Mouse (Mus musculus): ENCODE results near the gene Efcc1. TPM values are rescaled to one million over a fixed set of nuclear protein-coding genes. Genes with fewer than 3 reads are reported as not detected.

Gene Efcc1
- polyA plus RNA-seq (2015; fragmentation: Nextera tagmentation; extraction: Ambion mirVana): 2.2 TPM in 2 replicates

DNA sequence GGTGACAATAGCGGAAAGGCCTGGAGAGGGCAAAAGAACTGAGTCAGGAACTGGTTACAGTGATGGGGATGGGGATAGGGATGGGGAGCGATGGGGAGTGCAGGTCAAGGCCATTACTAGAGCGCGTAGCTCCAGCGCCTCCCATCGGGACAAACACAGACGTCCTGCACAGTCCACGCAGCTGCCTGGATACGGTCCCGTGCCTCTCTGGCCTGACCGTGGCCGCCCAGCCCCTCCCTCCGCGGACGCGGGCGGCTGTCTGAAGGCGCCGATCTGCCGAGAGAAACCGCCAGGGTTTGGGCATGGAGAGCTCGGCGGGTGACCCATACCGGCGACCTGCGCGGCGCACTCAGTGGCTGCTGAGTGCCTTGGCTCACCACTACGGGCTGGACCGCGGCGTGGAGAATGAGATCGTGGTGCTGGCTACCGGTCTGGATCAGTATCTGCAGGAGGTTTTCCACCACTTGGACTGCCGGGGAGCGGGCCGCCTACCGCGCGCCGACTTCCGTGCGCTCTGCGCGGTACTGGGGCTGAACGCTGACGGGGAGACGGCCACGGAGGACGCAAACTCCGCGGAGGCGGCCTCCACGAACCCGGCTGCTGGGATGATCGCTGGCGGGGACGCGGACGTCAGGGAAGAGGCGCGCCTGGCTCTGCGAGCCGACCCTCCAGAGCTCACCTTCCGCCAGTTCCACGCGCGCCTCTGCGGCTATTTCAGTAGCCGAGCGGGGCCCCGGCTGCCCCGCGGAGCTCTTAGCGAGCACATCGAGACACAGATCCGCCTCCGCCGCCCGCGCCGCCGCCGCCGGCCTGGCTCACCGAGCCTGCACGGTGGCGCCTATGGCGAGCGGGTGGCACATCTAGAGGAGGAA lies at the start of gene Efcc1:
TSS of gene Efcc1 (plus strand) at position 279 of the 872 bp plus-strand sequence.
- H3K27me3 ChIP-seq: peaks cover 69% of the 10 kb centered on the region
- peak; percentile 78; the same call in 1 of the 2 replicates for ATAC-seq (ENCODE audit: insufficient number of reproducible peaks, low FRiP score, low TSS enrichment, low read depth)
- peak within 1 kb of the TSS; percentile 57 for H3K4me3 ChIP-seq (replicated peaks)
- H3K27ac ChIP-seq (replicated peaks): no peak within 1 kb of the TSS
- H3K4me1 ChIP-seq: peaks cover 41% of the 10 kb centered on the region
- H3K9ac ChIP-seq: peak within 1 kb of the TSS; percentile 33
- H3K4me2 ChIP-seq (replicated peaks): peak within 1 kb of the TSS; percentile 93
- H3K36me3 ChIP-seq: no peaks in the 10 kb centered on the region
- under 1% methylated on average over 90 of the region's 90 CpGs for WGBS
- no peaks in the 10 kb centered on the region for H3K9me3 ChIP-seq (replicated peaks)

- no peaks in the 10 kb centered on the region for H3K27me3 ChIP-seq
- no peak overlapping the region for H3K27ac ChIP-seq (replicated peaks)
- H3K9me3 ChIP-seq (replicated peaks): no peaks in the 10 kb centered on the region
- ATAC-seq (ENCODE audit: insufficient number of reproducible peaks, low FRiP score, low TSS enrichment, low read depth): no peak
- H3K9ac ChIP-seq: no peak overlapping the region
- no peaks in the 10 kb centered on the region for H3K4me1 ChIP-seq
- H3K36me3 ChIP-seq: no peaks in the 10 kb centered on the region
- H3K4me3 ChIP-seq (replicated peaks): no peak overlapping the region
- 82% methylated on average over 3 of the region's 3 CpGs for WGBS
- no peak overlapping the region for H3K4me2 ChIP-seq (replicated peaks)
These were observed 34.7 kb upstream of the Efcc1 start for GRCm38 (mm10) chr6:87695947-87696346.

- no peak for ATAC-seq (ENCODE audit: insufficient number of reproducible peaks, low FRiP score, low TSS enrichment, low read depth)
- Histone ChIP-seq H3K27me3 (no peaks in the 10 kb centered on the region), H3K36me3 (no peaks in the 10 kb centered on the region), H3K27ac (replicated peaks) (no peak overlapping the region), H3K4me3 (replicated peaks) (no peak overlapping the region), H3K9me3 (replicated peaks) (no peaks in the 10 kb centered on the region), H3K9ac (no peak overlapping the region), H3K4me2 (replicated peaks) (no peak overlapping the region), H3K4me1 (no peaks in the 10 kb centered on the region)
- WGBS: 84% methylated on average over 4 of the region's 4 CpGs
These were observed 34.1 kb upstream of the Efcc1 start for GRCm38 (mm10) chr6:87696544-87696943.

- WGBS: 42% methylated on average over 3 of the region's 3 CpGs
- no peak overlapping the region for H3K4me3 ChIP-seq (replicated peaks)
- no peaks in the 10 kb centered on the region for H3K9me3 ChIP-seq (replicated peaks)
- ATAC-seq (ENCODE audit: insufficient number of reproducible peaks, low FRiP score, low TSS enrichment, low read depth): no peak
- no peaks in the 10 kb centered on the region for H3K4me1 ChIP-seq
- no peak overlapping the region for H3K27ac ChIP-seq (replicated peaks)
- no peak overlapping the region for H3K4me2 ChIP-seq (replicated peaks)
- H3K36me3 ChIP-seq: no peaks in the 10 kb centered on the region
- H3K9ac ChIP-seq: no peak overlapping the region
- H3K27me3 ChIP-seq: 0 out of 2 replicates have a peak, but pooled peaks cover 4% of the 10 kb centered on the region
These were observed 24.4 kb upstream of the Efcc1 start for GRCm38 (mm10) chr6:87706246-87706645.

GRCm38 (mm10) chr6:87712311-87712710 lies 18.4 kb upstream of the Efcc1 start:
- H3K4me3 ChIP-seq (replicated peaks): no peak overlapping the region
- H3K27ac ChIP-seq (replicated peaks): no peak overlapping the region
- no peaks in the 10 kb centered on the region for H3K9me3 ChIP-seq (replicated peaks)
- no peaks in the 10 kb centered on the region for H3K4me1 ChIP-seq
- WGBS: 80% methylated on average over 4 of the region's 4 CpGs
- H3K27me3 ChIP-seq: 0 out of 2 replicates have a peak, but pooled peaks cover 4% of the 10 kb centered on the region
- no peak overlapping the region for H3K9ac ChIP-seq
- no peak overlapping the region for H3K4me2 ChIP-seq (replicated peaks)
- ATAC-seq (ENCODE audit: insufficient number of reproducible peaks, low FRiP score, low TSS enrichment, low read depth): no peak
- H3K36me3 ChIP-seq: no peaks in the 10 kb centered on the region

- no peaks in the 10 kb centered on the region for H3K9me3 ChIP-seq (replicated peaks)
- no peak overlapping the region for H3K9ac ChIP-seq
- H3K4me2 ChIP-seq (replicated peaks): no peak overlapping the region
- H3K27ac ChIP-seq (replicated peaks): no peak overlapping the region
- H3K4me1 ChIP-seq: no peaks in the 10 kb centered on the region
- H3K36me3 ChIP-seq: no peaks in the 10 kb centered on the region
- H3K27me3 ChIP-seq: 0 out of 2 replicates have a peak, but pooled peaks cover 2% of the 10 kb centered on the region
- ATAC-seq (ENCODE audit: insufficient number of reproducible peaks, low FRiP score, low TSS enrichment, low read depth): no peak
- WGBS: 75% methylated on average over 4 of the region's 4 CpGs
- H3K4me3 ChIP-seq (replicated peaks): no peak overlapping the region
These were observed 16.6 kb upstream of the Efcc1 start for GRCm38 (mm10) chr6:87714091-87714490.

DNA sequence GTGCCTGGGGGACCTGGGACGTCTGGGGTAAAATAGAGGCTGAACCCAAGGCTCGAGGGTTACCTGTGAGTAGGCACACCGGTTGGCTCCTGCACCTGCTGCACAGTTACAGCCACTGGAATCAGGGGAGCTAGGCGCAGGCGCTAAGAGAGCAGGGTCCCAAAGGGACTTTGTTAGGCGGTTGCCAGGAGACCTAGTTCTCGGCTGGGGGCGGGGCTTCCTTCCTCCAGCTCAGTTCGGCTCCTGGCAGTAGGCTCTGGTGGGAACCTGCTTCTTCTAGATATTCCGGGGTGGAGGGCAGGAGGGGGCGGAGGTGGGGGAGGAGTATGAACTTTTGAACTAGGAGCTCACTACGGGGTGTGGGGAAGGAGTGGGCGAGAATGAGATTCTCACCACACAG lies 8.0 kb upstream of the Efcc1 start:
- Histone ChIP-seq H3K4me2 (replicated peaks) (no peak overlapping the region), H3K27me3 (0 out of 2 replicates have a peak, but pooled peaks cover 4% of the 10 kb centered on the region), H3K4me3 (replicated peaks) (no peak overlapping the region), H3K9me3 (replicated peaks) (no peaks in the 10 kb centered on the region), H3K27ac (replicated peaks) (no peak overlapping the region), H3K9ac (no peak overlapping the region), H3K36me3 (no peaks in the 10 kb centered on the region), H3K4me1 (peaks cover 5% of the 10 kb centered on the region; the same call in 1 of the 2 replicates)
- WGBS: 8% methylated on average over 13 of the region's 13 CpGs
- ATAC-seq (ENCODE audit: insufficient number of reproducible peaks, low FRiP score, low TSS enrichment, low read depth): peak; percentile 51; the same call in 1 of the 2 replicates

GRCm38 (mm10) chr6:87725267-87725912 lies 5.3 kb upstream of the Efcc1 start:
- Histone ChIP-seq H3K27ac (replicated peaks) (no peak overlapping the region), H3K4me1 (peaks cover 10% of the 10 kb centered on the region), H3K9me3 (replicated peaks) (no peaks in the 10 kb centered on the region), H3K9ac (no peak overlapping the region), H3K27me3 (peaks cover 27% of the 10 kb centered on the region), H3K36me3 (no peaks in the 10 kb centered on the region), H3K4me3 (replicated peaks) (no peak overlapping the region), H3K4me2 (replicated peaks) (no peak overlapping the region)
- ATAC-seq (ENCODE audit: insufficient number of reproducible peaks, low FRiP score, low TSS enrichment, low read depth): no peak
- WGBS: 64% methylated on average over 7 of the region's 7 CpGs

GRCm38 (mm10) chr6:87728102-87728501 lies 2.6 kb upstream of the Efcc1 start:
- H3K4me1 ChIP-seq: peaks cover 31% of the 10 kb centered on the region
- no peak overlapping the region for H3K27ac ChIP-seq (replicated peaks)
- WGBS: 62% methylated on average over 3 of the region's 3 CpGs
- H3K9ac ChIP-seq: no peak overlapping the region
- H3K4me2 ChIP-seq (replicated peaks): no peak overlapping the region
- H3K27me3 ChIP-seq: peaks cover 55% of the 10 kb centered on the region
- H3K9me3 ChIP-seq (replicated peaks): no peaks in the 10 kb centered on the region
- H3K4me3 ChIP-seq (replicated peaks): no peak overlapping the region
- H3K36me3 ChIP-seq: no peaks in the 10 kb centered on the region
- no peak for ATAC-seq (ENCODE audit: insufficient number of reproducible peaks, low FRiP score, low TSS enrichment, low read depth)

DNA sequence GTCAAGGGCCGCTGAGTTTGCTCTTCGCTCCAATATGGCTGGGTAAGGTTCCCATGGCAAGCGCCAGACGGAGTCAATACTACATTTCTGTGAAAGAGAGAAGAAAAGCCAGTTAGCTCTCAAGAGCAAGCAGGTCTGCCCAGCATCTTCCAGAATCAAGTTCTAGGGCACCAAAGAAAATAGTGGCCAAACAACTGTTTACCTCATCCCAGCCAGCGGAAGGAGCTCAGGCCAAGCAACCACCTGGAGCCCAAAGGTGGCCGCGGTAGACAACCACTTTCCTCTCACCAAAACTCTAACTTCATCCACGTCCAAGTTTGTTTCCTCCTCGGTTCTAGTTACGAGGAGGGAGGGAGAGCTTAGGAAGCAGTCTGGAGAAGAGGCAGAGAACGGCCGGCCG lies 528 bp upstream of the Efcc1 start:
- Histone ChIP-seq H3K27me3 (peaks cover 69% of the 10 kb centered on the region), H3K36me3 (no peaks in the 10 kb centered on the region), H3K4me1 (peaks cover 41% of the 10 kb centered on the region), H3K4me2 (replicated peaks) (peak overlapping the region; percentile 93), H3K9ac (no peak overlapping the region), H3K9me3 (replicated peaks) (no peaks in the 10 kb centered on the region), H3K4me3 (replicated peaks) (peak overlapping the region; percentile 57), H3K27ac (replicated peaks) (no peak overlapping the region)
- ATAC-seq (ENCODE audit: insufficient number of reproducible peaks, low FRiP score, low TSS enrichment, low read depth): no peak
- 14% methylated on average over 13 of the region's 13 CpGs for WGBS

DNA sequence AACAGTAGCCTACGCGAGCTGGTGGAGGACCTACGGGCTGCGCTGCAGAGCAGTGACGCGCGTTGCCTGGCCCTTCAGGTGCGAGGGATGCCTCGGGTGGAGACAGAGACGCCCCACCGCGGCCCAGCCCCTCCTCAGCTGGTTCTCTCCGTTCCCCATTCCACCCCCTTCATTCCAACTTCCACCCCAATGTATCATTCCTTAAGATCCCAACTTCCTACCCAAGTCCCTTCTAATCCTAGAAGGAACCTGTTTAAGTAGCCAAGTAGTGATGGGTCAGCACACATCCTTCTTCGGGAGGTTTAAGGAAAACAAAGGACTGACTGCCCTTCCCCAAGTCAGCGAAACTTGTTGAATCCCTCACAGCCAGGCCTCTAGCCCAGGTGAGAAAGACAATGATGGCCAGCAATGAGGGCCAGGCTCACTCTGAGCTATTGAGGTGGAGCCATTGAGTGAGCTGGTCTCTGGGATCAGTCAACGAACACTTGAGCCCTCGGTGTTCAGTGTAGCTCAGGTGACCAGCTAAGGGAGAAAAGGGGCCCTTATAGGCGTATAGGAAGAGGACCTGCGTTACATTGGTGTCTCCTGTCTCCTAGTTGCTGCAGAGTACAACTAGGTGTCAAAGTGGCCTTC lies 910 bp downstream of the Efcc1 start:
- peak overlapping the region; percentile 93 for H3K4me2 ChIP-seq (replicated peaks)
- H3K9ac ChIP-seq: peak overlapping the region; percentile 33
- H3K4me3 ChIP-seq (replicated peaks): peak overlapping the region; percentile 57
- no peaks in the 10 kb centered on the region for H3K9me3 ChIP-seq (replicated peaks)
- H3K27me3 ChIP-seq: peaks cover 69% of the 10 kb centered on the region
- H3K36me3 ChIP-seq: no peaks in the 10 kb centered on the region
- no peak overlapping the region for H3K27ac ChIP-seq (replicated peaks)
- ATAC-seq (ENCODE audit: insufficient number of reproducible peaks, low FRiP score, low TSS enrichment, low read depth): no peak
- WGBS: 4% methylated on average over 19 of the region's 19 CpGs
- peaks cover 41% of the 10 kb centered on the region for H3K4me1 ChIP-seq
